Mouse (Mus musculus) small intestine, adult 2 months (tissue): ENCODE data around the gene Ttk. TPM values are rescaled to one million over a fixed set of nuclear protein-coding genes. Genes with fewer than 3 reads are reported as not detected.
A peak's percentile ranks its signal among the peaks of the same experiment; 100 is the strongest.

Source experiments
- H3K27ac ChIP-seq: fragments of 200-500 bp; 2 replicates; pipeline ENCODE4 v1.5.1; 2012; ENCODE audit warnings: low read depth, low read length, control low read depth, inconsistent platforms; ENCODE audit not compliant: insufficient read depth
- H3K27me3 ChIP-seq: fragments of 200-500 bp; 2 replicates; pipeline ENCODE4 v1.6.1; 2012; ENCODE audit warnings: mild to moderate bottlenecking, moderate library complexity, low read length, inconsistent platforms; ENCODE audit not compliant: control insufficient read depth, insufficient read depth
- H3K36me3 ChIP-seq: fragments of 200-500 bp; 2 replicates; pipeline ENCODE4 v1.6.1; 2012; ENCODE audit warnings: mild to moderate bottlenecking, low read length, control low read depth, inconsistent platforms; ENCODE audit not compliant: control insufficient read depth, insufficient read depth
- H3K4me1 ChIP-seq: fragments of 200-500 bp; 2 replicates; pipeline ENCODE4 v1.6.1; 2012; ENCODE audit warnings: low read length, inconsistent platforms, mixed read lengths; ENCODE audit not compliant: control insufficient read depth, insufficient read depth, insufficient read length
- H3K4me3 ChIP-seq: fragments of 200-500 bp; 2 replicates; pipeline ENCODE4 v1.5.1; 2012; ENCODE audit warnings: low read depth, mild to moderate bottlenecking, control low read depth, inconsistent platforms, low read length, moderate library complexity
- CTCF ChIP-seq: fragments of 200-500 bp; IDR thresholded peaks from 2 replicates; pipeline ENCODE4 v1.5.1; 2012; ENCODE audit warnings: low read depth, mild to moderate bottlenecking, control low read depth, inconsistent platforms, low read length, moderate library complexity, mixed read lengths; ENCODE audit not compliant: insufficient replicate concordance, insufficient read length; ENCODE audit errors: extremely low read depth
- POLR2A ChIP-seq: fragments of 200-500 bp; IDR thresholded peaks from 2 replicates; pipeline ENCODE4 v1.6.1; 2012; ENCODE audit warnings: low read depth, mild to moderate bottlenecking, control low read depth, inconsistent platforms, low read length, moderate library complexity
- WGBS: fragments of 180-500 bp; shearing (Covaris S2); methylation state at CpG from one replicate; pipeline ENCODE4 v1.1.7; 2018; 5-methylcytosine and 5-hydroxymethylcytosine counted together
- polyA plus RNA-seq: library from polyadenylated mRNA; depleted of rRNA; stranded (reverse); fragments of >200 nt; gene quantifications from 2 replicates; pipeline ENCODE4 v1.2.3, GENCODE M21; 2012

The Ttk gene
- polyA plus RNA-seq, 1 experiment, result 0.47 TPM

DNA sequence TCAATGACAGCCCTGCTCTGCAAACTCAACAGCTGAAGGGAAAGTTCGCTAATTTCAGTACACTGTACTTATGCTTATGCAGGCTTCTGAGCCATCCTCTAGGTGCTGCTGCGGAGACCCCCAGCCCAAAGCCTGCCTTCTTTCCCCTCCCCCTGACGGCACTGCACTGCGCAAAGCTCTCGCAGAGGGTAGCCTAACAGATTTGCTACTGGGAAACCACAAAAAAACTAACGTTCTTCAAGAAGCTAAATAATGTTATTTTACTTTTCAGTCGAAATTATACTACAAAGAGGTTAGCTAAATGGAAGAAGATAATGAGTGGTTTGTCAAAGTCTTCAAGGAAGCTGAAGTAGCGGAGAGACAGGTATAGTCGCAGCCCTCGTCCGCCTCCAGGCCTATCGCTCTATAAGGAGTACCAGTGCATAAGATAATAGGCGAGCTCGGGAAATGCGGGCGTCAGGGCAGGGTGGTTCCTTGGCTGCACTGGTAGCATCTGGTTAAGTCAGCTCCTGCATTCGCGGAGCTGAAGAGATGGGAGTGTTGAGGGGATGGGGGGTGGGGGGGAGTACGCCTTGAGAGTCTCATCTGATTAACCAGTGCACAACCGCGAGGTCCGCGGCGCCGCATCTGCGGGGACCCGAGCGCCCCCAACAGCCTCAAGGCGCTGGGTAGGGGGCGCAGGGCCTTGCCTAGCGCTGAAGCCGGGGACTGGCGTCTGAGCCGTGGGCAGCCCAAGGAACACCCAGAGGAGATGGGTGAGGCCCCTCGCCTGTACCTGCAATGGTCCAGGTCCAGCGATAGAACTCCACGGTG lies 29.1 kb upstream of the Ttk start:
- TF ChIP-seq POLR2A (no peak), CTCF (no peak)
- Histone ChIP-seq H3K27me3 (peaks cover 28% of the 10 kb centered on the region), H3K4me1 (peaks cover 11% of the 10 kb centered on the region), H3K4me3 (peak overlapping the region; percentile 59), H3K27ac (no peak overlapping the region), H3K36me3 (no peaks in the 10 kb centered on the region)
- 4% methylated on average over 37 of the region's 37 CpGs for WGBS

DNA sequence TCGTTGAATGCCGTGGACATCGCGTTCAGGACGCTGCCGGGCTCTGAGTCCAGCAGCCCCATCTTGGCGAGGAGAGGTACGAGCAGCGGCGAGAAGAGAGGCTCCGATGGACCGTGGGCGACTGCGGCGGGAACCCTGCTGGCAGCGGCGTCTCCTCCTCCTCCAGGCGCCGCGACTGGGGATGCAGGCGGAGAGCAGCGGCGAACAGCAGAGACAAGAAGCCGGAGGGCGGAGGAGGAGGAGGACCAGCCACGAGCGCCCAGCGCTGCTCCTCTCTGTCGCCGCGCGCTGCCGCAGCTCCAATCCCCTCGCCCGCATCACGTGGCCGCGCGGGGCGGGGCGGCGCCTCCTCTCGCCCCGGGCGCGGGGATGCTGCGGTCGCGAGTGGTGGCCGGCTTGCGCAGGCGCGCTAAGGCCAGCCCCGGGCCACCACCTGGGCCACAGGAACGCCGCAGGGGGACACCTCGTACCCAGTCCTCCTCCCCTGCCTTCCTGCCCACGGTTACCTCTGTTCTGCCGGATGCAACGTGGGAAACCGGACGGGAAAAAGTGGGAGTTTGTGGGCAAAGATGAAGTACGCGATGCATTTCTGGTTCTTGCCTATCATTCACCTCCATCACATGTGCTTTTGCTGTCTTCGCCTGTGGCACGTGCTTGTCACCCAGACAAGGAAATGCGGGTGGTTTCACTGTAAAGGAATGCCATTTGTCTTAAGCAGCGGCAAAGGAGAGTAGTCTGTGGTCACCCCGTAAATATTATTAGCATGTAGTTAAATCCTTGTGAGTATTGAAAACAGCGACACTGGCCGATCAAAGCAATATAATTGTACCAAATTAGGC lies 28.3 kb upstream of the Ttk start, which contains the start of gene Elovl4:
Gene Elovl4, minus strand, starts transcription at position 301 of the 839 bp plus-strand sequence.
- 2% methylated on average over 71 of the region's 71 CpGs for WGBS
- TF ChIP-seq POLR2A, result no peak
- no peak for TF ChIP-seq CTCF
- H3K27ac ChIP-seq, result no peak within 1 kb of the TSS
- no peaks in the 10 kb centered on the region for H3K36me3 ChIP-seq
- peak within 1 kb of the TSS; percentile 59 for H3K4me3 ChIP-seq
- peaks cover 28% of the 10 kb centered on the region for H3K27me3 ChIP-seq
- peaks cover 11% of the 10 kb centered on the region for H3K4me1 ChIP-seq

DNA sequence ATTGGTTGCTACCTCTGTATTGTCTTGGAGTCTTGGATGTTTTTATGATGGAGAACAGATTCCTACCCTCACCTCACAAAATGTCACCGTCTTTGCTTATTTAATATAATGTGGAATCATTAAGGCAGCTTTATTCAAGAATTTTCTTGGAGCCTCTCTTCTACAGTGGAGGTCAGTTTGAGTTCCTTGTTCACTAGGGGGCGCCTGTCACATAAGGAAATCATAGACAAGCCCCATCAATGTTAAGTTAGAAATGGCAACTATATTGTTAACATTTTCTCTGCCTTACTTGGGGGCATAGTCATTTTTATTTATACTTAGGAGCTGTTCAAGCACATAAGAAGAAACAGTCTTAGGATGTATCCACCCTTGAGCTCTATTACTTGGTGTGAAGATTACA lies 26.9 kb upstream of the Ttk start:
- Histone ChIP-seq H3K36me3 (no peaks in the 10 kb centered on the region), H3K27ac (no peak overlapping the region), H3K4me1 (peaks cover 11% of the 10 kb centered on the region), H3K27me3 (peaks cover 28% of the 10 kb centered on the region), H3K4me3 (no peak overlapping the region)
- TF ChIP-seq POLR2A (no peak), CTCF (no peak)
- 6% methylated on average over 2 of the region's 2 CpGs for WGBS

DNA sequence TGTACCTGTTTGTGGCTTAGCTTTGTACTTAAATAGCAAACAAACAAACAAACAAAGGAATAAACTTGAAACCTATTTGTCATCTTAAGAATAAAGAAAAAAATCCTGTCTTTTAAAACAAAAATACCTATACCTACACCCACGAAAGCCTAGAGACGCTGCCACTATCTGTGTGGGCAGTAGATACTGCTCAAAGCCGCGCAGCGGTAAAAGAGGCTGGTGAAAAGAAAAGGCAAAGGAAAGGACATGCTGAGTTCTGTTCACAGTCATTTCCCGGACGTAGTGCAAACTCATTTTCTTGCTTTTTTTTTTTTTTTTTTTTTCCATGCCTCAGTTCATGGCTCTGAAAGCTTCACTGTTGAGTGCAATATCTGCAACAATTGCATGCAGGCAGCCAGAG lies 15.3 kb upstream of the Ttk start:
- WGBS, result 77% methylated on average over 7 of the region's 7 CpGs
- Histone ChIP-seq H3K4me1 (no peaks in the 10 kb centered on the region), H3K27me3 (no peaks in the 10 kb centered on the region), H3K4me3 (no peak overlapping the region), H3K27ac (no peak overlapping the region), H3K36me3 (no peaks in the 10 kb centered on the region)
- no peak for TF ChIP-seq CTCF
- no peak for TF ChIP-seq POLR2A

DNA sequence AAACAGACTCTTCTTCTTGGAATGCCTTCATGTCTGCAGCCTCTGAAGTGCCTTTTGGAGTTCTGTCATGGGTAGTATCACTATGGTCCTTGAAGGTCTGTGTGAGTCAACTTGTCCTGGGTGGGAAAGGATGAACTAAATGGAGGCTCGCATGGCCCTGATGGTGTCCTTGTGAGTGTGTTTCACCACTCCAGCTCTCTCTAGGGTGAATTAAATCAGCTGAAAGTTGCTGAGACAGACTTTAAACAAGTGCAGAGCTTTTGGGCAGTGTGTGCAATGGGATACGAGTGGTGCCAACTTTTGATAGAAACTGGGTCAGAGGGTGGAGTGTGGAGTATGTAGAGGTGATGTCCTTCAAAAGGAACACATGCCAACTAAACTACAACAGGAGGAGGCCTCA lies 13.5 kb upstream of the Ttk start:
- no peak overlapping the region for H3K4me3 ChIP-seq
- no peak overlapping the region for H3K27ac ChIP-seq
- H3K4me1 ChIP-seq, result no peaks in the 10 kb centered on the region
- no peaks in the 10 kb centered on the region for H3K27me3 ChIP-seq
- H3K36me3 ChIP-seq, result no peaks in the 10 kb centered on the region
- TF ChIP-seq CTCF, result no peak
- WGBS, result 79% methylated on average over 2 of the region's 2 CpGs

DNA sequence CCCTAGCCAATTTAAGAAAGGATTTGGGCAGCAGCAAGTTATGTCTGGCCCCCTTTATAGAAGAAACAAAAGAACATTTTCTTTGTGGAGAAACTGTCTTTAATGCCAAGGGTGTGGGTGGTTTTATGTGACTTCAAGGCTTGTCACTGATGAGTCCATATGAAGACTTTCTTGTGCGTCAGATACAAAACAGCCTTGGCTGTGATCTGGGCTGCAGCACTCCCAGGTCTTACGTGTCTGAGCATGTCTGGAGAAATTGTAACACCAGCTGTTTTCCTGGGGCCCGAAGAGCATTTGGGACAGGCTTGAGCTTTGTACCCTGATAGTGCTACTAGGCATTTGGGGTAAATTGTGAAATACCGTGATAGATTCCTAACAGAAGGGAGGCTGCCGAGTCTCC lies 11.6 kb upstream of the Ttk start:
- TF ChIP-seq POLR2A (no peak), CTCF (no peak)
- H3K4me3 ChIP-seq, result no peak overlapping the region
- 26% methylated on average over 5 of the region's 5 CpGs for WGBS
- H3K4me1 ChIP-seq, result no peaks in the 10 kb centered on the region
- H3K27me3 ChIP-seq, result no peaks in the 10 kb centered on the region
- no peaks in the 10 kb centered on the region for H3K36me3 ChIP-seq
- H3K27ac ChIP-seq, result no peak overlapping the region

DNA sequence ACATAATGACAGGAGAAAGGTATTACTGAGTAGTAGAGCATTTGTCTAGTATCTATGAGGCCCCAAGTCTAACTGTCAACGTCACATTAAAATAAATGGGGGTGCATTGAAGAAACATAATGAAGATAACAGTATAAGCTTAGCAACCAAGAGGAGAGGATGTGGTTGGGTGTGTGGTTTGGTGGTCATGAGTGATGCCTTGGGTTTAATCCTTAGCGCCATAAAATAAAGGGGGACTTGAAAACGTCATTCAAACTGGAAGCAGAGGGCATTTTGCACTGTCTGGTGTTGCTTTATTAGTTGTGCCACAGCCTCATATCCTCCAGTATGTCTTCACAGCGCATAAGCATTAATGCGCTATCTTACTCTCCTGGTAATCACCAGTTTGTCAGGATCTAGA lies 4.6 kb upstream of the Ttk start:
- WGBS, result 76% methylated on average over 5 of the region's 5 CpGs
- no peak for TF ChIP-seq CTCF
- no peak for TF ChIP-seq POLR2A
- Histone ChIP-seq H3K27ac (no peak overlapping the region), H3K27me3 (no peaks in the 10 kb centered on the region), H3K4me3 (no peak overlapping the region), H3K4me1 (no peaks in the 10 kb centered on the region), H3K36me3 (no peaks in the 10 kb centered on the region)
